Mouse (Mus musculus): ENCODE measurements around the gene Ccdc136.

The Ccdc136 gene

GRCm38 (mm10) chr6:29436461-29436934 lies 40.4 kb downstream of the Ccdc136 start:
- no peak for DNase-seq (ENCODE audit: low spot score in 2 of 2)

GRCm38 (mm10) chr6:29439251-29439650 lies 43.1 kb downstream of the Ccdc136 start:
- no peak for DNase-seq (ENCODE audit: low spot score in 2 of 2)

- DNase-seq (ENCODE audit: low spot score in 2 of 2): no peak
Measured at GRCm38 (mm10) chr6:29439789-29440188, 43.7 kb downstream of the Ccdc136 start.

- no peak for DNase-seq (ENCODE audit: low spot score in 2 of 2)
Measured at GRCm38 (mm10) chr6:29444773-29445172, 48.7 kb downstream of the Ccdc136 start.

GRCm38 (mm10) chr6:29445354-29445753 lies 49.2 kb downstream of the Ccdc136 start:
- DNase-seq (ENCODE audit: low spot score in 2 of 2): no peak

GRCm38 (mm10) chr6:29449858-29450257 lies 53.7 kb downstream of the Ccdc136 start:
- DNase-seq (ENCODE audit: low spot score in 2 of 2): no peak

- DNase-seq (ENCODE audit: low spot score in 2 of 2): no peak
Measured at GRCm38 (mm10) chr6:29450667-29451066, 54.6 kb downstream of the Ccdc136 start.

- no peak for DNase-seq (ENCODE audit: low spot score in 2 of 2)
Measured at GRCm38 (mm10) chr6:29461502-29461901, 65.4 kb downstream of the Ccdc136 start.

GRCm38 (mm10) chr6:29463388-29463787 lies 67.3 kb downstream of the Ccdc136 start:
- no peak for DNase-seq (ENCODE audit: low spot score in 2 of 2)

GRCm38 (mm10) chr6:29467583-29468354 lies 71.7 kb downstream of the Ccdc136 start, which contains the start of gene Atp6v1f:
TSS of gene Atp6v1f (plus strand) at chr6:29467718.
- DNase-seq (ENCODE audit: low spot score in 2 of 2): peak; percentile 82 to 87

GRCm38 (mm10) chr6:29468851-29469250 lies 72.7 kb downstream of the Ccdc136 start:
- no peak for DNase-seq (ENCODE audit: low spot score in 2 of 2)

GRCm38 (mm10) chr6:29471137-29471536 lies 75.0 kb downstream of the Ccdc136 start, which contains the start of gene Atp6v1fnb:
TSS of gene Atp6v1fnb (plus strand) at chr6:29471437.
- no peak for DNase-seq (ENCODE audit: low spot score in 2 of 2)

GRCm38 (mm10) chr6:29473941-29474691 lies 78.0 kb downstream of the Ccdc136 start:
- peak; percentile 50 to 63 for DNase-seq (ENCODE audit: low spot score in 2 of 2)

- DNase-seq (ENCODE audit: low spot score in 2 of 2): no peak
Measured at GRCm38 (mm10) chr6:29474736-29475135, 78.6 kb downstream of the Ccdc136 start.

Data from frontal cortex, postnatal 14 days (tissue).